Mouse (Mus musculus) 416B (cell line): ENCODE measurements at regions not wholly inside any gene's neighbourhood (a gene's known extent, or its start where the extent isn't known, plus 50 kb on each side); places are given as distances from the start of the nearest gene placed in this dataset.

ENCODE experiments used
- DNase-seq: peaks from one replicate; pipeline ENCODE4 v3.0.0; 2011; ENCODE audit warnings: low read depth

DNA sequence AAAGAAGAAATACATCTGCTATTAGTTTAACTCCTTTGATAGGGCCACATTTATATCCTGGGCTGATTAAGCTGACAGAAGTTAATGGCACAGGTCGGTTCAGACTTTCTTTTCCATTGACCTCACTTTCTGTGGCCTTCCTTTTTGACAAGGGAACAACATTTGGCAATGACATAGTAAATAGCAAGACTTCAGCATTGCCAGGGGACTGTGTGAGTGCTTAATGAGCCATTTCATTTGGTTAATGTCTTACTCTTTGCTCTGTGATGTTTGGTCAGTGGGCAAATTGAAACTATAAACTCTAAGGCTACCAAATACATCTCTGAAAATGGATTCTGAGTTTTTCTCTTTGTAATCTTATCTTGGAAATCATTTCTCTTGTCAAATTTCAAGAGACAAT, 1405.9 kb downstream of the Nxph1 start:
- DNase-seq: no peak

DNA sequence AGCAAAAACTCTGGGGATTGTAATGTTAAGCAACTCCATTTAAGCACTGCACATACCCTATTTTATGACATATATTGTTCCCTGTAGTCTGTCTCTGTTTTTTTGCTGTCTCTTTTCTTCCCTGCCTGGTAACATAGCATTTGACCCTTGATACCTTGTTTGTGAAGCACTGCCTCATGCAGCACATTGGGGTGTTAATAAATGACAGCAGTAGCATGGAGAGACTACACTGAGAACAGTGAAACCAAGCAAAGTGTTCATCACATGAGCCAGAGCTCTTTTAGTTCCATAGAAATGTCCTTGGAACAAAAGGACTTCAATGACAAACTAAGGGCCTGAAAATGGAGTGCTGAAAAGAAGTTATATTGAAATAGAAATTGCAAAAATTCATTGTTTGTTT, 1416.9 kb downstream of the Nxph1 start:
- no peak for DNase-seq

DNA sequence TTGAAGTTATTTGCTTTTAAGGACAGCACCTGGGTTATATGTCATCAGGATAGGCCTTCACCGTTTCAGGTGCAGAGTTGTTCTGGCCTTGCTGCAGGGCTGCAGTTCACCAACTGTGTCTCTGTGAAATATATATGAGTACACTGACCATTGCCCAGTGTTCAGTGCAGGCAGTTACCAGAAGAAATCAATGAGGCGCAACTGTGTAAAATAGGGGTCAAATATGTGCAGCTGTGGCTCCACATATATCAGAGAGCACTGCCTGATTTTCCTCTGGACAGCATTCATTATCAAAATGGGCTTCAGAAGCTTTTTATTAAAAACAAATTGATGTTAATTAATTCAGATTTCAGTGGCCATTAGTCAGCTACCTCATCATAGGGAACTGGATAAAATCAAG, 1426.2 kb downstream of the Nxph1 start:
- no peak for DNase-seq

DNA sequence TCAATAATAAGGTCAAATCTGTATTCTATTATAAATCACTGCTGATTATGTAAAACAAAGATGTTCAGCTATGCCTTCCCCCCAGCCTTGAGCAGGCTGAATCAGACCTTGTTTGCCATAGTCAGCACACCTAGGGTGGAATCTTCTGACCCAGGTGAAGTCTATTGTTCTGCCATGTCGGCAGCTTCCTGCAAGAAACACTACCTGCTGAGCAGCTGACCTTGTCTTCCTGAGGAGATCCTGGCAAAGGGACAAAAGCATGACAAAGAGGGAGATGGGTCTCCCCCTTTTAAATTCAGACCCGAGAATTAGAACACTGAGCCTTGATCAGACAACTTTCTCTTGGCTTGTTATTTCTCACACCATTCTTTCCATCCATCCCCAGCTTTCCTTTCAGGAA, 1476.4 kb downstream of the Nxph1 start:
- no peak for DNase-seq

DNA sequence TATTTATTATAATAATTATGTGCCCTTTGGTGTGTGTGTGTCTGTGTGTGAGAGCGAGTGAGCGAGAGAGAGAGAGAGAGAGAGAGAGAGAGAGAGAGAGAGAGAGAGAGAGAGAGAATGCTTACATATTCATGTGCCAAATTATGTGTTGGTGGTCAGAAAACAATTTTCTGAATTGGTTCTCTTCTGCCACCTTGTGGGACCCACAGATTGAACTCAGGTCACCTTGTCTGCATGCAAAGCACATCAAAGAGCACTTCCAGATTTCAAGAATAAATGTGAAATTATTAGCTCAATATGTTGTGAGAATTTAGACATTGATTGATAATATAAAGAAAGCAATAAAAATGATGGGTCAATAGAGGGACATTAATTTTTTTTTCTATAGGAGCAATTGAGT, 1477.3 kb downstream of the Nxph1 start:
- peak; percentile 56 for DNase-seq

DNA sequence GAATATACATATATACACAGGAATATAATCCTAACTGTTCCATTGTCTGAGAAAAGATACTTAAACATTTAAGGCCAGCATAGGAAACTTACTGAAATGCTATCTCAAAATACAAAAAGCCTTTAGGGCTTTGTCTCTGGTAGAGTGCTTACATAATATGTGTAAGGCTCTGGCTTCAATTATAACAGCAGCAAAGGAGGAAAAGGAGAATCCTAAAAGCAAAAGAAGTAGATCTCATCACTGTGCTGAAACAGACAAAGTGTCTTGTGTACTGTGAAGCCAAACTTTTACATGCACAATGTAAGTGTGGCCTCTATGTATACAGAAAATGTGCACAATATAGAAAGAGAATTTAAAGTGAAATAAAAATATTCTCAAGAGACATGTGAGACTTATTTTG, 1464.1 kb downstream of the Ndufa4 start:
- no peak for DNase-seq

DNA sequence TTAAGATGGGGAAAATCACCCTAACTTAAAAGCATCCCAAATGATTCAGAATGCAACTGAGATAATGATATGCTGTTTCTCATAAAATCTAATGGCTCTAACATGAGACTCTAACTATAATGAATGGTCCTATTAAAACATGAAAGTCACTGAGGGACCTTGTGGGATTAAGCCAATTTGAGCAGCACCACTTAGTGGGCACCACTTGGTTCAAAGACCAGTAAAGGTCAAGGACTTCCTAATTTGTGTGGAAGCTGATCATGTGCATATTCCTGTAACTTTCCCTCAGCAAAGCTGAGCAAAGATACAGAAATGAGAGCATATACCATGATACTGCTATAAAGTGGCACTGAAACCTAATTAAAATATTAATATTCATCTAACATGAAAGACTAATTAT, 1451.3 kb downstream of the Ndufa4 start:
- no peak for DNase-seq

DNA sequence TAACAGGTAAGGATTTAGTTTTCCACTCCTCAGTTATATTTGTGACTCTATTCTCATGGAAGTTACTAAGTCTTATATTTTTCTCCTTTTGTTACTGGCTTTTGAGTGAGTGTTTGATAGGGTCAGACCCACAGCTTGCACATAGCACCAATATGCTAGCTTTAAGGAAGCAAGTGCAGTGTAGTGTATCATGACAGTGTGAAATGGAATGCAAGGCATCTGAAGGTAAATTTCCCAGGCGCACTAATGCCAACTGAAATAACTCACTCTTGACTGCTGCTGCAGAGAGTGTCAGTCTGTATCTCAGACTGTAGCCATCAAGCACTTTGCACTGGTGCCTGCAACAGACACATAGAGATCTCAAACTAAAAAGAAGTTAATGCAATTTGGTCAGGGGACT, 1438.3 kb downstream of the Ndufa4 start:
- no peak for DNase-seq
